ENCODE assay signal across 18 mouse cellular contexts in the genomic region with DNA sequence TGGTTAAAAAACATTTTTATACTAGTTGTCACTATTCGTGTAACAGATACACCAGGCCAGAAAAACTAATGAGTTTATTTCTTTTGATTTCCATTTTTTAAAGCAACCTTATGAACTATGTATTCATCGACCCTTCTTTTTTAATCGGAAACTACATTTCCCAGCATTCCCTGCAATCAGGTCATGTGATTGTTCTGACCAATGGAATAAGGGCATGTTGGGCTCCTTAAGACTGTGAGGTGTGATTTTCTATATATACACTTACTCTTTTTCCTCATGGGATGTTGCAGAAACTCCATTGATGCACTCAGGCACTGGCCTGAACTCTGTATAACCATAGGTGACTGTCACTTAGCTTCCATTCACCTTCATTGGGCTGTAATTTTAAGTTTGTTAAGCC. TPM values are rescaled to one million over a fixed set of nuclear protein-coding genes. Genes with fewer than 3 reads are reported as not detected.
A peak's percentile ranks its signal among the peaks of the same experiment; 100 is the strongest.
DNase-seq lines count a peak whose midpoint lies in the region; ATAC-seq and TF ChIP-seq lines count a peak whose summit lies in the region.
"Had no signal": no experiment of that assay in that cellular context is flagged by ENCODE, and none has a peak within 500 bp of the region (broad histone marks: within the 10 kb centered on the region; RNA-seq: fewer than 3 reads in every experiment).

No protein-coding gene starts in this region.

- TF ChIP-seq POLR2A in thymus, adult 2 months (IDR thresholded peaks at IDR 0.05; ENCODE audit: control insufficient read depth, extremely low read depth, insufficient read depth, low read length, poor library complexity), result no peak

- no peak overlapping the region for H3K4me2 ChIP-seq in embryonic facial prominence, embryonic 11.5 days (ENCODE audit: low read depth, low read length)
- no peak overlapping the region for H3K4me2 ChIP-seq in neural tube, embryonic 15.5 days
- H3K4me2 ChIP-seq: embryonic facial prominence, embryonic 13.5 days; heart, embryonic 15.5 days; liver, embryonic 13.5 days had no signal

- H3K27me3 ChIP-seq in embryonic facial prominence, embryonic 11.5 days (ENCODE audit: control insufficient read depth, insufficient read depth, low read length), result no peaks in the 10 kb centered on the region
- H3K27me3 ChIP-seq in embryonic facial prominence, embryonic 10.5 days (replicated peaks; ENCODE audit: low read depth, poor library complexity, severe bottlenecking), result no peaks in the 10 kb centered on the region
- no peaks in the 10 kb centered on the region for H3K27me3 ChIP-seq in thymus, adult 2 months (ENCODE audit: control insufficient read depth, insufficient read depth, low read length)
- no peaks in the 10 kb centered on the region for H3K27me3 ChIP-seq in neural tube, embryonic 15.5 days (replicated peaks)
- H3K27me3 ChIP-seq: embryonic facial prominence, embryonic 13.5 days; liver, embryonic 13.5 days had no signal

- no peaks in the 10 kb centered on the region for H3K36me3 ChIP-seq in embryonic facial prominence, embryonic 11.5 days (replicated peaks; ENCODE audit: control insufficient read depth, insufficient read depth, low read depth, low read length)
- H3K36me3 ChIP-seq in embryonic facial prominence, embryonic 10.5 days (replicated peaks), result no peaks in the 10 kb centered on the region
- H3K36me3 ChIP-seq in thymus, adult 2 months (ENCODE audit: control insufficient read depth, insufficient read depth, low read length), result no peaks in the 10 kb centered on the region
- no peaks in the 10 kb centered on the region for H3K36me3 ChIP-seq in neural tube, embryonic 15.5 days
- H3K36me3 ChIP-seq: embryonic facial prominence, embryonic 13.5 days; heart, embryonic 15.5 days; liver, embryonic 13.5 days had no signal

- H3K27ac ChIP-seq in embryonic facial prominence, embryonic 11.5 days (replicated peaks; ENCODE audit: low read depth, low read length), result no peak overlapping the region
- no peak overlapping the region for H3K27ac ChIP-seq in embryonic facial prominence, embryonic 10.5 days (replicated peaks)
- no peak overlapping the region for H3K27ac ChIP-seq in thymus, adult 2 months (ENCODE audit: control insufficient read depth, insufficient read depth, low read length)
- H3K27ac ChIP-seq in neural tube, embryonic 15.5 days (replicated peaks), result no peak overlapping the region
- H3K27ac ChIP-seq: embryonic facial prominence, embryonic 13.5 days; heart, embryonic 15.5 days; kidney, postnatal 0 days; liver, embryonic 13.5 days had no signal

- DNase-seq in embryonic facial prominence, embryonic 11.5 days (ENCODE audit: low spot score), result peak; percentile 46
- DNase-seq in embryonic facial prominence, embryonic 10.5 days (ENCODE audit: low spot score), result no peak
- DNase-seq in thymus, postnatal 0 days (ENCODE audit: low spot score), result peak; percentile 3
- DNase-seq in thymus, adult 2 months, result no peak
- peak; percentile 44 for DNase-seq in embryo, embryonic 11 days
- no peak for DNase-seq in frontal cortex, postnatal 25 days (ENCODE audit: low spot score in 2 of 2)
- no peak for DNase-seq in cerebellum, postnatal 25 days
- DNase-seq: adrenal gland, postnatal 14 days; B cell, adult 2 months; layer of hippocampus, adult 9-11 months; liver, embryonic 13.5 days; lung, postnatal 4 days had no signal

- H3K9me3 ChIP-seq in embryonic facial prominence, embryonic 11.5 days (replicated peaks; ENCODE audit: control insufficient read depth, low read length), result no peaks in the 10 kb centered on the region
- H3K9me3 ChIP-seq in embryonic facial prominence, embryonic 10.5 days, result no peaks in the 10 kb centered on the region
- no peaks in the 10 kb centered on the region for H3K9me3 ChIP-seq in neural tube, embryonic 15.5 days (replicated peaks)
- H3K9me3 ChIP-seq: embryonic facial prominence, embryonic 13.5 days; heart, embryonic 15.5 days had no signal

- no peak overlapping the region for H3K4me3 ChIP-seq in embryonic facial prominence, embryonic 11.5 days (ENCODE audit: low read depth, low read length)
- H3K4me3 ChIP-seq in embryonic facial prominence, embryonic 10.5 days, result no peak overlapping the region
- no peak overlapping the region for H3K4me3 ChIP-seq in thymus, adult 2 months (ENCODE audit: control insufficient read depth, insufficient read depth, low read length)
- H3K4me3 ChIP-seq in neural tube, embryonic 15.5 days (replicated peaks), result no peak overlapping the region
- H3K4me3 ChIP-seq: embryonic facial prominence, embryonic 13.5 days; heart, embryonic 15.5 days; liver, embryonic 13.5 days had no signal

- no peak for ATAC-seq in embryonic facial prominence, embryonic 11.5 days (replicated peaks; ENCODE audit: insufficient number of reproducible peaks, low FRiP score, low TSS enrichment, low read depth)
- ATAC-seq in neural tube, embryonic 15.5 days (ENCODE audit: low FRiP score), result 0 out of 2 replicates have a peak, but pooled peaks have one; percentile 66
- ATAC-seq: inflammation-experienced regulatory T-cells, adult 6 months; Patski had no signal

- TF ChIP-seq CTCF in thymus, adult 2 months (IDR thresholded peaks at IDR 0.05; ENCODE audit: borderline replicate concordance, control insufficient read depth, extremely low read depth, insufficient read depth, low read length, poor library complexity), result no peak

- WGBS in embryonic facial prominence, embryonic 11.5 days, result 64% methylated on average over 3 of the region's 3 CpGs
- 63% methylated on average over 3 of the region's 3 CpGs for WGBS in embryonic facial prominence, embryonic 10.5 days
- WGBS in thymus, adult 2 months, result 85% methylated on average over 3 of the region's 3 CpGs
- WGBS in neural tube, embryonic 15.5 days, result 62% methylated on average over 3 of the region's 3 CpGs

- no peaks in the 10 kb centered on the region for H3K4me1 ChIP-seq in embryonic facial prominence, embryonic 11.5 days (ENCODE audit: control insufficient read depth, insufficient read depth, low read length)
- H3K4me1 ChIP-seq in embryonic facial prominence, embryonic 10.5 days, result no peaks in the 10 kb centered on the region; the same call in 1 of the 2 replicates
- H3K4me1 ChIP-seq in thymus, adult 2 months (replicated peaks; ENCODE audit: control insufficient read depth, insufficient read depth, low read length), result peaks cover 22% of the 10 kb centered on the region
- H3K4me1 ChIP-seq in neural tube, embryonic 15.5 days, result peaks cover 20% of the 10 kb centered on the region; the same call in 1 of the 2 replicates
- H3K4me1 ChIP-seq: embryonic facial prominence, embryonic 13.5 days; heart, embryonic 15.5 days; liver, embryonic 13.5 days had no signal

- no peak overlapping the region for H3K9ac ChIP-seq in embryonic facial prominence, embryonic 11.5 days (replicated peaks; ENCODE audit: low read length)
- H3K9ac ChIP-seq in neural tube, embryonic 15.5 days (replicated peaks), result no peak overlapping the region
- H3K9ac ChIP-seq: embryonic facial prominence, embryonic 13.5 days; heart, embryonic 15.5 days; liver, embryonic 13.5 days had no signal

RNA-seq across cellular contexts. Expression of a gene that starts 44.6 kb away (rescaled TPM):
- 0.70 and 0.84 TPM in 2 replicates for polyA plus RNA-seq in embryonic facial prominence, embryonic 11.5 days (2014; fragmentation: Nextera tagmentation; extraction: Ambion mirVana)
- polyA plus RNA-seq in embryonic facial prominence, embryonic 10.5 days (2016; fragmentation: Nextera tagmentation; extraction: Ambion mirVana), result 1.2 and 1.7 TPM in 2 replicates
- 0.12 and 0.21 TPM in 2 replicates for polyA plus RNA-seq in thymus, postnatal 0 days (2015; fragmentation: Nextera tagmentation; extraction: Ambion mirVana)
- polyA plus RNA-seq in thymus, adult 2 months (2012; rRNA removed), result 0.27 and 0.78 TPM in 2 replicates
- 0.41 and 0.49 TPM in 2 replicates for polyA plus RNA-seq in neural tube, embryonic 15.5 days (2015; fragmentation: Nextera tagmentation; extraction: Ambion mirVana)
- polyA plus RNA-seq: inflammation-experienced regulatory T-cells, adult 6 months had no signal

RNA-seq across cellular contexts. Expression of a gene that starts 48.7 kb away (rescaled TPM):
- polyA plus RNA-seq in embryonic facial prominence, embryonic 11.5 days (2014; fragmentation: Nextera tagmentation; extraction: Ambion mirVana), result 0.18 and 0.20 TPM in 2 replicates
- not detected in 2 replicates for polyA plus RNA-seq in embryonic facial prominence, embryonic 10.5 days (2016; fragmentation: Nextera tagmentation; extraction: Ambion mirVana)
- 0.12 TPM in 1 of 2 replicates, not detected in the other for polyA plus RNA-seq in thymus, postnatal 0 days (2015; fragmentation: Nextera tagmentation; extraction: Ambion mirVana)
- 0.47 and 0.49 TPM in 2 replicates for polyA plus RNA-seq in thymus, adult 2 months (2012; rRNA removed)
- polyA plus RNA-seq in neural tube, embryonic 15.5 days (2015; fragmentation: Nextera tagmentation; extraction: Ambion mirVana), result 0.13 TPM in 1 of 2 replicates, not detected in the other
- polyA plus RNA-seq: heart, embryonic 15.5 days; inflammation-experienced regulatory T-cells, adult 6 months; liver, embryonic 13.5 days had no signal

Comparison
In these comparisons a context has a peak if more than half of its experiments do, and no peak if none do; other contexts are left out.
1. DNase-seq: peak in embryonic facial prominence, embryonic 11.5 days (single experiment), thymus, postnatal 0 days (single experiment) and embryo, embryonic 11 days (single experiment); none in embryonic facial prominence, embryonic 10.5 days (single experiment), thymus, adult 2 months (single experiment), frontal cortex, postnatal 25 days (0 of 2) and cerebellum, postnatal 25 days (0 of 2).